Mouse (Mus musculus): ENCODE measurements around the gene Smug1.

Gene Smug1

GRCm38 (mm10) chr15:103146627-103147421, 20.1 kb downstream of the Smug1 start:
- DNase-seq (ENCODE audit: extremely low read depth, low read depth, low spot score): no peak

GRCm38 (mm10) chr15:103145635-103146299, 21.1 kb downstream of the Smug1 start:
- DNase-seq (ENCODE audit: extremely low read depth, low read depth, low spot score): no peak

DNA sequence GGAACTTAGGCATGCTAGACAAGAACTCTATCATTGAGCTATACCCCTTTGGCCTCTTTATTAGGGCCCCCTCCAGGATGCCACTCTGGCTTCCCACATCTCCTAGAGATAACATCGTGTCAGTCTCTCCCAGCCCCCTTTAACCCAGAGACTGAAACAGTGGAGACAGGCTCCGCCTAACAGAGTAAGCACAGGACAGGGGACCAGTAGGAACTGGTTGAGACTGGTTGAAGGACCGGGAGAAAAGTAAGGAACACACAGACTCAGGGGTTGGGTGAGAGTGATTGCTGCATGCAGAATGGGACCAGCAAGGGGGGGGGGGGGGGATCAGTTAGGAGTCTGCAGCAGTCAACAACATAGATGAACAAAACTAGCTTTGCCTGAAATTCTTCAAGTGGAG, 22.7 kb downstream of the Smug1 start:
- no peak for DNase-seq (ENCODE audit: extremely low read depth, low read depth, low spot score)

DNA sequence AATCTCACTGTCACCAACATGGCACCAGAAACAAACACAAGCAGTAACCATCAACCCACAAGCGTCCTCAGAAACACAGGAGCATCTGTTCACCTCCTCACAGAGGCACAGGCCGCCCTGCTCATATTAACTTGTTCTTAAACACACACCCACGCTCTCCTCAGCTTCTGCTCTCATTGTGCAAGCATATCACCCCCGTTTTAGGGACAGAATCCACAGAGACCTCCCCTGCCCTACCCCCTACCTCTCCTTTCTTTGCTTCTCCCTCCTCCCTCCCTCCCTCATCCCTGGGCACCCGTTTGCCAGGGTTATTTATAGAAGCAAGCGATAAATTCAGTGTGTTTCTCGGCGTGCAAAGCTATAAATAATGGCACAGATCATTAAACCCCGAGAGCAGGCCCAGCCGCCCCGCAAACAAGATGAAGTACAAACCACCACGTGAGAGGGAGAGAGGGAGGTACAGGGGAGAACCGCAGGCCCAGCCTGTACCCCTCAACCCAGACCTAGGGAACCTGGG, 31.4 kb downstream of the Smug1 start:
- no peak for DNase-seq (ENCODE audit: extremely low read depth, low read depth, low spot score)

GRCm38 (mm10) chr15:103134277-103135086, 32.4 kb downstream of the Smug1 start:
- DNase-seq (ENCODE audit: extremely low read depth, low read depth, low spot score): no peak

DNA sequence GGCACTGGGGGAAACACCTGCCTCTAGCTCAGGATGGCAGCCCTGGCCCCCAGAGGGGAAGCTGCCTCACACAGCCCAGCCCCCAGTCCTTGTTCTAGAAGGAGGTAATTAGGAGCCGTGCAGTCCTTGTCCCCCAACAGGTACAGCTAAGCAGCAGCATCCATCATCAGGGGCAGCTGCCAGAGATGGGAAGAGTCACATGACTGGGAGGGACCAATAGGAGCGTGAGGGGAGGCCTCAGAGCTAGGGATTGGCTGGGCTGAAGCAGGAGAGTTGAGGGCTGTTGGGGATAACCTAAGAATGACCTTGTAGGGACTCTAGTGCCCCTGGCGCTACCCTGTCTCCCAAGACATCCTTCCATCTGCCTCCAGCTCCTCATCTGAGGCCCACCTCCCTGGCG, 33.1 kb downstream of the Smug1 start:
- DNase-seq (ENCODE audit: extremely low read depth, low read depth, low spot score): no peak

GRCm38 (mm10) chr15:103130729-103131128, 36.2 kb downstream of the Smug1 start:
- no peak for DNase-seq (ENCODE audit: extremely low read depth, low read depth, low spot score)

DNA sequence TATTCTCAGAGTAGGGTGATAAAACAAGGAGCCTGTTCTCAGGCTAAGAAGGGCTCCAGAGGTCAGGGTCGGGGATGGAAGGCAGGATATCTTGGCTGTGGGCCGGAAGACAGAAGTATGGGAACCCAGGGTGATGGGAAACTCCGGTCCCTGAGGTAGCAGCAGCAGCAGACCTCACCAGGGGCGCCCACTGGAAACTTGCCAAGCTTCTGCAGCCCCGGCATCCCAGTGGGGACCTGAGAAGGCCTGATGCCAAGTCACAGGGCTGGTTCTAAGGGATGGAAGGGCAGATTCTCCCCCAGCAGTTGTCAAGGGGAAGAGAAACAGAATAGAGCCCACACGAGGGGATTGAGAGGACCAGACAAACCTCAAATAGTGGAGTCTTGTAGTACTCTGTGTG, 37.6 kb downstream of the Smug1 start:
- no peak for DNase-seq (ENCODE audit: extremely low read depth, low read depth, low spot score)

- no peak for DNase-seq (ENCODE audit: extremely low read depth, low read depth, low spot score)
Observed at GRCm38 (mm10) chr15:103128056-103128833, 38.6 kb downstream of the Smug1 start.

GRCm38 (mm10) chr15:103125982-103126381, 40.9 kb downstream of the Smug1 start:
- no peak for DNase-seq (ENCODE audit: extremely low read depth, low read depth, low spot score)

DNA sequence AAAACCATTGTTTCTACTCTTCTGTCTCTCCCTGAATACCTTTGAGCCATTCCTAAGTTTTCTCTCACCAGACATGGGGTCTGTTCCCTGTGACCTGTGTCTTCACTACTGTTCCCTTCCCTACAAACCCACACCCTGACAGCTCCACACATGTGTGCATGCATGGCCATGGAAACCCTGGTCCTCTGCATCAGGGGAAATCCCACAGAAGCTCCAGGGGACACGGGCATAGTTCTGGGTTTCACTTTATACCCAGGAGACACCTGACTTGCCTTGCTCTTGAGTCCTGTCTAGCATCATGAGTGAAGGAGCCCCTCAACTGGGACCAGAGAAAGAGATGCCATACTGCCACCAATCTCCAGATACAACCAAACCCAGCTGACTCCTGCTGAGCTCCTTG, 42.6 kb downstream of the Smug1 start:
- DNase-seq (ENCODE audit: extremely low read depth, low read depth, low spot score): no peak

- DNase-seq (ENCODE audit: extremely low read depth, low read depth, low spot score): no peak
Observed at GRCm38 (mm10) chr15:103123343-103123742, 43.5 kb downstream of the Smug1 start.

DNA sequence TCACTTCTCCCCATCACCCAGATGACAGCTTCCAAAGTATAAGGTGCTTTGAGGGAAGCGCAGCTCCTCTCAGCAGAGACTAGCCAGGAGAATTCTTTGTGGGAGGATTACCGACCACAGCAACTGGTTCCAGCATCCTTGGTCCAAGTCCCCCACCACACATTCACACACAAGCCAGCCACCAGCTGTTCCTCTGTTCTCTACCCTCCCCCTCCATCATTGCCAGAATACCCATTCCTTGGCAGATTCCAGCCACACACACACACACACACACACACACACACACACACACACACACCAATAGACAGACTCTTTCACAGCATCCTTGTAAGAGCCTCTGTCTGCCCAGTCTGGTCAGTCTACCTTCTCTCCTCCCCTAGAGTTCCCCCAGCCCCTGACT, 44.5 kb downstream of the Smug1 start:
- no peak for DNase-seq (ENCODE audit: extremely low read depth, low read depth, low spot score)

DNA sequence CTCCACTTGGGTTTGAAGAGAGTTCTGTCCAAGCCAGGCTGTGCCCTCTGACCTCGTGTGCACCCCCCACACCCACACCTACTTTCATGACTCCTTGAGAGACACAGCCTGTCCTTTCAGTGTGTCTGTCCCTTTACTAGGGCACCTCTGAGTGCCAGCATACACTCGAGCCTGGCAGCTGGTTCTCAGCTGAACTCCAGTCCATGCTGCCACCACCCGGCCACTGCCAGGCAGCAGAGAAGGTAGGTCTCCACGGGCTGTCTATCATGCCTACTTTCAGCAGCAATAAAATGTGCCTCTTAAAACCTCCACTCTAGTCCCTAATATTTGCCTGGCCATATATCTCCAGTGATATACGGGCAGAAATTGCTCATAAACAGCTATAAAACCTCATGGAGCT, 45.5 kb downstream of the Smug1 start:
- DNase-seq (ENCODE audit: extremely low read depth, low read depth, low spot score): no peak

GRCm38 (mm10) chr15:103120594-103120993, 46.3 kb downstream of the Smug1 start:
- no peak for DNase-seq (ENCODE audit: extremely low read depth, low read depth, low spot score)

GRCm38 (mm10) chr15:103115726-103116125, 51.2 kb downstream of the Smug1 start:
- no peak for DNase-seq (ENCODE audit: extremely low read depth, low read depth, low spot score)

GRCm38 (mm10) chr15:103115256-103115655, 51.6 kb downstream of the Smug1 start:
- DNase-seq (ENCODE audit: extremely low read depth, low read depth, low spot score): no peak

- DNase-seq (ENCODE audit: extremely low read depth, low read depth, low spot score): no peak
Observed at GRCm38 (mm10) chr15:103113077-103113476, 53.8 kb downstream of the Smug1 start.

GRCm38 (mm10) chr15:103112309-103112708, 54.6 kb downstream of the Smug1 start:
- DNase-seq (ENCODE audit: extremely low read depth, low read depth, low spot score): no peak

DNA sequence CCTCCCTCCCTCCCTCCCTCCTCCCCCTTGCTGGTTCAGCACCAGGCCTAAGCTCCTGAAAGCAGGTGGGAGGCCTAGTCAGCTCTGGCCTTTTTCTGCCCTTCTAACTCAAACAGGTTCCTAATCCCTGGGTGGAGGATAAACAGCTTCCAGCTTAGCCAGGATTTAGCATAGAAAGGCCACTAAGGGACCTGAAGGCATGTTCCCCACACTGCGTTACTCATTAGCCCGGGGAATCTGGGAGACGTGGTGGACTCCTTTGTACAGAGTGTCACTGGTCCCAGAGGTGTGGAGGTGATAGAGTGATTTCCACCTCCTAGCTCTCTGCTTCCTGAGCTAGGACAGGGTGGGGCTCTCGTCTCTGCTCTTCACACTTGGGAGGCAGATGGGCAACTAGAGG, 57.0 kb downstream of the Smug1 start:
- no peak for DNase-seq (ENCODE audit: extremely low read depth, low read depth, low spot score)
